Mouse (Mus musculus) midbrain, embryonic 14.5 days (tissue): ENCODE data around the gene Tigd3. TPM values are rescaled to one million over a fixed set of nuclear protein-coding genes. Genes with fewer than 3 reads are reported as not detected.

ENCODE experiments used
- ATAC-seq: fragments of 200-750 bp; cut with Nextera tagmentation; 2 replicates; pipeline ENCODE4 v1.8.0; 2017; ENCODE audit warnings: moderate number of reproducible peaks, moderate library complexity; ENCODE audit not compliant: low FRiP score, low TSS enrichment
- DNase-seq: peaks from one replicate; pipeline ENCODE4 v3.0.0-alpha.2; 2015
- H3K27ac ChIP-seq: fragments of 300-500 bp; sonication (generic); replicated peaks from 2 replicates; pipeline ENCODE4 v1.5.1; 2014; ENCODE audit warnings: mild to moderate bottlenecking, low read depth, low read length, moderate library complexity
- H3K27me3 ChIP-seq: fragments of 300-500 bp; sonication (generic); 2 replicates; pipeline ENCODE4 v1.6.1; 2014; ENCODE audit warnings: low read length, control low read depth, mixed read lengths; ENCODE audit not compliant: control insufficient read depth, insufficient read depth
- H3K36me3 ChIP-seq: fragments of 300-500 bp; sonication (generic); 2 replicates; pipeline ENCODE4 v1.6.1; 2014; ENCODE audit warnings: low read length, control low read depth; ENCODE audit not compliant: control insufficient read depth, insufficient read depth
- H3K4me1 ChIP-seq: fragments of 300-500 bp; sonication (generic); 2 replicates; pipeline ENCODE4 v1.6.1; 2014; ENCODE audit warnings: mild to moderate bottlenecking, antibody characterized with exemption, low read length, control low read depth; ENCODE audit not compliant: control insufficient read depth, insufficient read depth
- H3K4me2 ChIP-seq: fragments of 300-500 bp; sonication (generic); 2 replicates; pipeline ENCODE4 v1.6.1; 2014; ENCODE audit warnings: mild to moderate bottlenecking, low read length, moderate library complexity
- H3K4me3 ChIP-seq: fragments of 300-500 bp; sonication (generic); replicated peaks from 2 replicates; pipeline ENCODE4 v1.5.1; 2014; ENCODE audit warnings: low read depth, low read length
- H3K9ac ChIP-seq: fragments of 300-500 bp; sonication (generic); replicated peaks from 2 replicates; pipeline ENCODE4 v1.6.1; 2014; ENCODE audit warnings: mild to moderate bottlenecking, low read length, moderate library complexity
- H3K9me3 ChIP-seq: fragments of 300-500 bp; sonication (generic); 2 replicates; pipeline ENCODE4 v1.6.1; 2016; ENCODE audit warnings: low read length, control low read depth, mixed read lengths; ENCODE audit not compliant: control insufficient read depth
- WGBS: fragments of 180-500 bp; shearing (Covaris S2); extraction: QIAGEN DNeasy Blood & Tissue Kit; methylation state at CpG from one replicate; pipeline ENCODE4 v1.1.7; 2014; 5-methylcytosine and 5-hydroxymethylcytosine counted together
- polyA plus RNA-seq: library from polyadenylated mRNA; unstranded; fragments of >200 nt; fragmentation: Nextera tagmentation; extraction: Ambion mirVana; gene quantifications from 2 replicates; pipeline ENCODE4 v1.2.1, GENCODE M21; 2014

Gene Tigd3
- polyA plus RNA-seq, 1 experiment from 2014 or later = 9.9 TPM

DNA sequence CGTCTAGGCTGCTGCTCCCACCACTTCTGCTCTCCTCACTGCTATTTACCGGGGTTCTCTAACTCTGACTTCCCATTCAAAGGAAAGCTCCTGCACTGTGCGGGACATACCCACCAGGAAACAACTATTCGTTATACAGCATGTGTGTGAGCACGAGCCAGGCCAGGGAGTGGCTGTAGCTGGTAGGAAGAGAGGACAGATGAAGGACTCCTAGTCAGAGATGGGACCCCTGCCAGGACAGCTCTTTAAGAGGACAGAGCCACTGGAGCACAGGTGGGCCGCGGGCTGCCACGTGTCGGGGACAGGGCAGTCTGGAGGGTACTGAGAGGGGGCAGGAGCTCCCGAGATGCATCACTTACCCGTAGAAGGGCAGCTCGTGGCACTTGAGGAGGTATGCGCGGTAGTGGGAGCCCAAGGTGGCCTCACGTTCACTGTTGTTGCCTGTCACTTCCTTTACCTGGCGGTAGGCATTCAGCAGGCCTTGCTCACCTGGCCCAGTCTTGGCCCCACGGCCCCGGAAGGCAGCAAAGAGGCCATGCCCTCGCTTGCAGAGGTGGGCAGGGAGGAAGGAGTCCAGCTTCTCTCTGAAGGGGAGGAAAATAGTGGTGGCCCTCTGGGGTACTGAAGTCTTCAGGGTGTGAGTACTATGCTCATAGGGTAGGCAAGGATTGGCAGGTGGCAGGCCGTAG, 29.1 kb downstream of the Tigd3 start:
- Histone ChIP-seq H3K27ac (no peak overlapping the region), H3K36me3 (peaks cover 77% of the 10 kb centered on the region), H3K9me3 (no peaks in the 10 kb centered on the region), H3K9ac (no peak overlapping the region), H3K27me3 (no peaks in the 10 kb centered on the region), H3K4me3 (no peak overlapping the region), H3K4me2 (no peak overlapping the region), H3K4me1 (no peaks in the 10 kb centered on the region)
- WGBS = 94% methylated on average over 20 of the region's 20 CpGs
- DNase-seq (no peak), ATAC-seq (no peak)

DNA sequence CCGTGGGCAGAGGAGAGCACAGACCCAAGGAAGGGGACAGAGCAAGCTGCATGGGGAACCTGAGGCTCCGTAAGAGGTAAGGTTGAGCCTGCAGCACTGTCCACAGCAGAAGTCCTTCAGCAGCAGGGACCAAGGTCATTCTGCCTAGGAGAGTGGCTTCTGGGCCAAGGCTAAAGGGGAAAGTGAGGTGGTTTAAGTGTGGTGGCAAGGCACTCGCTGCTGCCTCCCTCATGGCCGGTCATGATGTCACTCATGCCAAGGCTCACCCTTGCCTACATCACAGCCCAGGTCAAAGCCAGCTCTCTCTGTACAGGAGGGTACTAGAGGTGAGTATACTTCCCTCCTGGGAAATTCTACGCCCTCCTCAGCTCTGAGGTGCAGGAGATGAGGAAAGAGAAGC, 30.2 kb downstream of the Tigd3 start:
- H3K36me3 ChIP-seq = peaks cover 77% of the 10 kb centered on the region
- WGBS = 93% methylated on average over 5 of the region's 5 CpGs

DNA sequence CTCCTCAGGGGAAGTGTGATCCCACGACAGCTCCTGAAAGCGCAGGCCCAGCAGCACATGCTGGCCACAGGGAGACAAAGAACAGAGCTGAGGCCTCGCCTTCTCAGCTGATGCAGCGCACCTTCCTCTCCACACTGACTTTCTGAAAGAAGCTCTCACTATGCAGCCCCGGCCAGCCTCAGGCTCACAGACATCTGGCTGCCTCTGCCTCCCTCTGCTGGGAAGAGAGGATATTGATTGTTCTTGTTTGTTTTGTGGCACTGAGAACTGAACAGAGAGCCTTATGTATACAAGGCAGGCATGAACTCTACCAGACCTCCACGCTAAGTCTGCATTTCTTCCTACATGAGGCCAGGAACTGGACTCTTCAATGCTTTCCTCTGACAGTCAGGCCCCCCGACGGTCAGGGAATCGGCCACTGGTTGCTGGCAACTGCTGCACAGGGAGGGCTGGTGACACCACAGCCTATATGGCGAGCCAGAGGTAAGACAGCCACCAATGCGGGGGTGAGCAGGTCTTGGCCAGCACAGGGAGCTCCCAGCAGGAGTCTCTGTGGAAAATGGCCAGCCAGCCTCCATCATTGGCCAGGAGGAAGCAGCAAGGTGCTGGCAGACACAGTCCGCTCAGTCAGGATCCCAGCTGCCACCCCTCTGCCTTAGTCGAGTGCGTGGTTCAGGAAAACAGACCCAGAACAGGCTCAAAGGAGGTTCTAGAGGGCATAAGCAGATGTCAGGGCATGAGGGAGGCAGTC, 31.4 kb downstream of the Tigd3 start:
- peaks cover 74% of the 10 kb centered on the region for H3K36me3 ChIP-seq
- DNase-seq (no peak), ATAC-seq (no peak)
- H3K27ac ChIP-seq = no peak overlapping the region
- no peaks in the 10 kb centered on the region for H3K9me3 ChIP-seq
- no peaks in the 10 kb centered on the region for H3K27me3 ChIP-seq
- H3K4me3 ChIP-seq = no peak overlapping the region
- 96% methylated on average over 14 of the region's 14 CpGs for WGBS
- H3K4me2 ChIP-seq = no peak overlapping the region
- no peak overlapping the region for H3K9ac ChIP-seq
- no peaks in the 10 kb centered on the region for H3K4me1 ChIP-seq

More for the DNA sequence above, 30.2 kb downstream of the Tigd3 start:
- Histone ChIP-seq H3K4me1 (no peaks in the 10 kb centered on the region), H3K27me3 (no peaks in the 10 kb centered on the region), H3K4me3 (no peak overlapping the region), H3K9ac (no peak overlapping the region), H3K9me3 (no peaks in the 10 kb centered on the region), H3K4me2 (no peak overlapping the region), H3K27ac (no peak overlapping the region)
- no peak for DNase-seq
- no peak for ATAC-seq

DNA sequence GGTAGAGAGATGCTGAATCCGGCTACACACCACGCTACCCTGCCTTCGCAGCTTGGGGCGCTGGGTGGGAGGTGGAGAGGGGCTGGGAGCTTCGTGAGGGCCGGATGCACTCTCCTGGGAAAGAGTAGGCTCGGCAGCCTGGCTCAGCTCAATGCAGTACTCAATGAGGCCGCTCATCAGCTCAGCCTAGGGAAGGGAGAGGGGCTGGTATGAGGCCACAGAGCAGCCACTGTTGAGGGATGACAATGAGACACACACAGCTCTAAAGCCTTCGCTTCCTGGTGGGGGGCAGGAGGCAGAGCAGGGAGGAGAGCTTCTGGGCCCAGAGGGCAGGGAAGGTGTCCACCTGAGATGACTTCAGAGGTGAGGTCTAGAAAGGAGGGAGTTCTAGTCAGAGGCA, 37.3 kb downstream of the Tigd3 start:
- no peak overlapping the region for H3K4me3 ChIP-seq
- no peak overlapping the region for H3K9ac ChIP-seq
- DNase-seq (no peak), ATAC-seq (no peak)
- H3K9me3 ChIP-seq = no peaks in the 10 kb centered on the region
- 72% methylated on average over 9 of the region's 9 CpGs for WGBS
- H3K27me3 ChIP-seq = no peaks in the 10 kb centered on the region
- peaks cover 54% of the 10 kb centered on the region for H3K36me3 ChIP-seq
- no peak overlapping the region for H3K27ac ChIP-seq
- H3K4me2 ChIP-seq = no peak overlapping the region
- H3K4me1 ChIP-seq = no peaks in the 10 kb centered on the region

DNA sequence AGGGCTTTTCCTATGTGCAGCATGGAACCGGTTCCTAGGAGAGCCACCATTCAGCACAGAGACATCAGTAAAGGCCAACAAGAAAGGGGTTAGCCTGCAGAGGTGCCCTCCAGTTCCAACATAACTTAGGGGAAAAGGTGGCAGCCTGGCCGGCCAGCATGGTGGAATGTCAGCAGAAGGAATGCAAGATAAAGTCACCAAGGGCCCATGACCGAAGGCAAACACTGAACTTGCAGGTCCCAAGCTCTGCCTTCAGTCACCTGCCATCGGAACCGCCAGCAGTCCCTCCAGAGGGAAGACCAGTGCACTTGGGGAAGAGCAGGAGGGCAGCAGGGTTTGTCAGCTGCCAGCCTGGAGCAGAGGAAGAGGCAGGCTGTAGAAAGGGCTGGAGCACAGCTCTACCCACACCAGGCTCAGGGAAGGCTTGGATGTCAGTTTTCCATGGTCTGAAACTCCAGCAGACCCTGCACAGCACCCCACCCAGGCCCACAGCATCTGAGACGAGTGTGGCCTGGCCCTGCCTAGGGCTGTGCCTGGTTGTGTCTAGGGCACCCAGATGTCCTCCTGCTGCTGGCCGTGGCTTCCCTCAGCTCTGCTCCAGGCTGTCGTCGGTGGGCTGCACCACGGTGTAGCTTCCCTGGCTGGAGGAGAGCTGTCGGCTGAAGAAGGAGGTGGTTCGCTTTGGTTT, 41.8 kb downstream of the Tigd3 start:
- 92% methylated on average over 12 of the region's 12 CpGs for WGBS
- no peaks in the 10 kb centered on the region for H3K9me3 ChIP-seq
- H3K9ac ChIP-seq = no peak overlapping the region
- no peak overlapping the region for H3K4me2 ChIP-seq
- no peaks in the 10 kb centered on the region for H3K27me3 ChIP-seq
- H3K4me1 ChIP-seq = peaks cover 26% of the 10 kb centered on the region
- no peak overlapping the region for H3K4me3 ChIP-seq
- H3K36me3 ChIP-seq = peaks cover 27% of the 10 kb centered on the region; the same call in 1 of the 2 replicates
- ATAC-seq (no peak), DNase-seq (no peak)
- H3K27ac ChIP-seq = no peak overlapping the region

DNA sequence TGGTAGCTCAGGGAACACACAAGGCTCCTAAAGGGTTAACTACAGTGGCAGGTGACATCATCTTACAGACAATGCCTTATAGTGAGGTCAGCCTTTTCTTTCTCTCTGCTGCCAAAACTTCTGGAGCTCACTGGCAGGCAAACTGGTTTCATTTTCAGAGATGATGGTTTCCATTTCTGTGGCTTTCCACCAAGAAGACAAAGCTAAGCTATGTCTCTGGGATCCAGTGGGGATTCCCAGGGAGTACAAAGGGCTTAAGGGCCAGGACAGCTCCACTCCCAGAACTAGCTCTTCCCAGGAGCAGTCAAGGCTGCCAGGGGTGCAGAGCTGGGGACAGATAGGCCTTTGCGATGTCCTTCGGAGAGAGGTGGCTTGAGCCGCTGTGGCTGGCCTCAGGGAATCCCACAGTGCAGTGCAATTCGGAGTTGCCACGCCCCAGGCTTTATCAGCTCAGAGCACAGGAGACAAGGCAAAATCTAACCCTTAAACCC, 42.4 kb downstream of the Tigd3 start:
- Histone ChIP-seq H3K4me3 (no peak overlapping the region), H3K27ac (no peak overlapping the region), H3K9me3 (no peaks in the 10 kb centered on the region), H3K9ac (no peak overlapping the region), H3K27me3 (no peaks in the 10 kb centered on the region), H3K36me3 (peaks cover 27% of the 10 kb centered on the region; the same call in 1 of the 2 replicates), H3K4me2 (no peak overlapping the region), H3K4me1 (peaks cover 32% of the 10 kb centered on the region)
- ATAC-seq (no peak), DNase-seq (no peak)
- 68% methylated on average over 5 of the region's 5 CpGs for WGBS

DNA sequence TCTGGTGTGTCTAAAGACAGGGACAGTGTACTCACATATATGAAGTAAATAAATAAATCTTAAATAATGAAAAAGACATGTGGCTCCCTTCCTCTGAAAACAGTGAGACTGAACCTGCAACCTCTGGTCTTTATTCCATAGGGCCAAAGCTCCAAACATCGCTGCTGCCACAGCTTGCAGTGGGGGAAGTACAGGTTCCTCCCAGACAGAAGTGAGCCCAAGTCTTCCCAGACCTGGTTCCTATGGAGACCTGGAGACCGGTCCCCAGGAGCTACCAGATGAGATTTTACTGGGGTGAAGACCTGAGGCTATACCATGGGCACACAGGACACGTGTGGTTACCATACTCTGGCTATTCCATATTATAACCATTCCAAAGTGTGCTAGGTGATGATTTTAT, 43.1 kb downstream of the Tigd3 start:
- Histone ChIP-seq H3K4me3 (no peak overlapping the region), H3K9me3 (no peaks in the 10 kb centered on the region), H3K9ac (no peak overlapping the region), H3K27ac (no peak overlapping the region), H3K27me3 (no peaks in the 10 kb centered on the region), H3K4me2 (no peak overlapping the region), H3K4me1 (peaks cover 39% of the 10 kb centered on the region), H3K36me3 (peaks cover 22% of the 10 kb centered on the region; the same call in 1 of the 2 replicates)
- 83% methylated on average over 3 of the region's 3 CpGs for WGBS
- ATAC-seq = no peak
- DNase-seq = no peak

DNA sequence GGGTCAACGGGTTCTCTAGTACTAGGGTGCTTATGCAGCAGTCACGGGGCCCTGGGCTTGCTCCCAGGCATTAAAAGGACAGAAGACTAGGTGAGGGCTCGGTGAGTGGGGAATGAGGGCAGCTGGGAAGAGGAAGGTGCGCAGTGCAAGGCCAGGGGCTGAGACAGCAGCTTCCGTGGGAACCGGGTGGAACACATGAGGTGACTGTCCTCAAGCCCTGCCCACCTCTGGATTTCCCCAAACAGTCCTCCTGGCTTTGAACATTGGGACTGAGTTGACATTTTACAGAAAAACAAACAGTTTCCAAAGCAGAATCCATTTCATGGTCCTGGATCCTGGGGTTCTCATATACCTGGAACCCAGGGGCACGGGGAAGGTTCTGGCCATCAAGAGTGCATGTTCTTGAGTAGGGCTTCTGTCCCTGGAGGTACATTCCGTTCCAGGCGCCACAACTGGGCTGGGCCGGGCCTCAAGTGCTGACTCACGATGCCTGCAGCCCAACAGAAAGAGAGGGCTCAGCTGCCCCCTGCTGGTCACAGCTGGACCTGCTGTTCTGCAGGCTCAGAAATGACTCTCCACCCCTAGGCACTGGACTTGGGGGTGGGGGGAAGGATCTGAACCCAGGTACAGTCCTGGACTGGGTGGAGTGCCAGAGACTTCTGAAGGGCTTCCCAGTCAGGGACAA, 44.0 kb downstream of the Tigd3 start:
- 32% methylated on average over 11 of the region's 11 CpGs for WGBS
- Histone ChIP-seq H3K4me3 (no peak overlapping the region), H3K27ac (no peak overlapping the region; the same call in 1 of the 2 replicates), H3K36me3 (peaks cover 17% of the 10 kb centered on the region; the same call in 1 of the 2 replicates), H3K4me1 (peaks cover 46% of the 10 kb centered on the region), H3K27me3 (no peaks in the 10 kb centered on the region), H3K9ac (0 out of 2 replicates have a peak overlapping the region, but pooled peaks have one; percentile 10), H3K9me3 (no peaks in the 10 kb centered on the region), H3K4me2 (0 out of 2 replicates have a peak overlapping the region, but pooled peaks have one; percentile 3)
- peak; percentile 16; the same call in 1 of the 2 replicates for ATAC-seq
- DNase-seq = peak; percentile 92
